Mouse (Mus musculus) left cerebral cortex, postnatal 4 days (tissue): ENCODE measurements around the gene Gpr132. TPM values are rescaled to one million over a fixed set of nuclear protein-coding genes. Genes with fewer than 3 reads are reported as not detected.
A peak's percentile ranks its signal among the peaks of the same experiment; 100 is the strongest.

Experiments
- DNase-seq: peaks from one replicate; pipeline ENCODE4 v3.0.0-alpha.2; 2022
- intact Hi-C: fragments of 180-260 bp; cut with DNase I; formaldehyde crosslinking; loops from one replicate; pipeline ENCODE4 v1.15.1; 2025
- total RNA-seq, 2 experiments: library from RNA; stranded (reverse); gene quantifications; 2 replicates each; pipeline ENCODE4 v1.2.3; 2021

Gpr132 gene
- total RNA-seq, 2 experiments from 2014 or later = not detected

GRCm38 (mm10) chr12:112877607-112878020 is 9.6 kb upstream of the Gpr132 start:
- intact Hi-C loops = no loop called here
- no peak for DNase-seq

GRCm38 (mm10) chr12:112877073-112877576 is 9.1 kb upstream of the Gpr132 start:
- intact Hi-C loops = no loop called here
- DNase-seq = no peak

- intact Hi-C loops = no loop called here
- peak; percentile 32 for DNase-seq
Observed at GRCm38 (mm10) chr12:112876332-112877072, 8.5 kb upstream of the Gpr132 start.

GRCm38 (mm10) chr12:112875225-112876013 is 7.4 kb upstream of the Gpr132 start:
- intact Hi-C loops = no loop called here
- peak; percentile 96 for DNase-seq

GRCm38 (mm10) chr12:112874199-112874598 is 6.2 kb upstream of the Gpr132 start:
- intact Hi-C loops = no loop called here
- no peak for DNase-seq

GRCm38 (mm10) chr12:112873452-112874190 is 5.6 kb upstream of the Gpr132 start:
- intact Hi-C loops = no loop called here
- DNase-seq = peak; percentile 84

- intact Hi-C loops = no loop called here
- DNase-seq = no peak
Observed at GRCm38 (mm10) chr12:112872991-112873390, 5.0 kb upstream of the Gpr132 start.

GRCm38 (mm10) chr12:112871272-112871671 is 3.2 kb upstream of the Gpr132 start:
- intact Hi-C loops = no loop called here

GRCm38 (mm10) chr12:112870775-112871174 is 2.7 kb upstream of the Gpr132 start:
- intact Hi-C loops = no loop called here
- DNase-seq = no peak

More at GRCm38 (mm10) chr12:112871272-112871671, 3.2 kb upstream of the Gpr132 start:
- no peak for DNase-seq

- DNase-seq = no peak
- intact Hi-C loops = no loop called here
Observed at GRCm38 (mm10) chr12:112869783-112870204, 1.8 kb upstream of the Gpr132 start.

- DNase-seq = no peak
- intact Hi-C loops = no loop called here
Observed at GRCm38 (mm10) chr12:112867106-112867674, 838 bp downstream of the Gpr132 start.

- DNase-seq = no peak
- intact Hi-C loops = no loop called here
Observed at GRCm38 (mm10) chr12:112866467-112867080, 1.5 kb downstream of the Gpr132 start.

GRCm38 (mm10) chr12:112864804-112865203 is 3.2 kb downstream of the Gpr132 start:
- intact Hi-C loops = no loop called here
- DNase-seq = no peak

- intact Hi-C loops = no loop called here
- DNase-seq = no peak
Observed at GRCm38 (mm10) chr12:112861911-112862321, 6.1 kb downstream of the Gpr132 start.

- intact Hi-C loops = no loop called here
- no peak for DNase-seq
Observed at GRCm38 (mm10) chr12:112860765-112861164, 7.3 kb downstream of the Gpr132 start.

GRCm38 (mm10) chr12:112859930-112860329 is 8.1 kb downstream of the Gpr132 start:
- no peak for DNase-seq
- intact Hi-C loops = no loop called here

- no peak for DNase-seq
- intact Hi-C loops = no loop called here
Observed at GRCm38 (mm10) chr12:112858581-112859336, 9.3 kb downstream of the Gpr132 start.

GRCm38 (mm10) chr12:112857021-112857925 is 10.8 kb downstream of the Gpr132 start:
- DNase-seq = no peak
- intact Hi-C loops = no loop called here
